Mouse (Mus musculus) stomach, embryonic 15.5 days (tissue): ENCODE measurements at regions not wholly inside any gene's neighbourhood (a gene's known extent, or its start where the extent isn't known, plus 50 kb on each side); places are given as distances from the start of the nearest gene placed in this dataset.

Source experiments
- ATAC-seq: fragments of 200-750 bp; cut with Nextera tagmentation; 2 replicates; pipeline ENCODE4 v1.8.0; 2017; ENCODE audit warnings: low read depth, moderate number of reproducible peaks, moderate TSS enrichment; ENCODE audit not compliant: insufficient read depth, low FRiP score
- H3K27ac ChIP-seq: fragments of 300-500 bp; sonication (generic); 2 replicates; pipeline ENCODE4 v1.5.1; 2015; ENCODE audit warnings: mild to moderate bottlenecking, inconsistent platforms
- H3K27me3 ChIP-seq: fragments of 300-500 bp; sonication (generic); replicated peaks from 2 replicates; pipeline ENCODE4 v1.6.1; 2015; ENCODE audit warnings: inconsistent platforms
- H3K36me3 ChIP-seq: fragments of 300-500 bp; sonication (generic); 2 replicates; pipeline ENCODE4 v1.6.1; 2015; ENCODE audit warnings: inconsistent platforms
- H3K4me1 ChIP-seq: fragments of 300-500 bp; sonication (generic); 2 replicates; pipeline ENCODE4 v1.6.1; 2015; ENCODE audit warnings: inconsistent platforms
- H3K4me2 ChIP-seq: fragments of 300-500 bp; sonication (generic); 2 replicates; pipeline ENCODE4 v1.6.1; 2015; ENCODE audit warnings: mild to moderate bottlenecking, inconsistent platforms
- H3K4me3 ChIP-seq: fragments of 300-500 bp; sonication (generic); replicated peaks from 2 replicates; pipeline ENCODE4 v1.5.1; 2015; ENCODE audit warnings: inconsistent platforms
- H3K9ac ChIP-seq: fragments of 300-500 bp; sonication (generic); 2 replicates; pipeline ENCODE4 v1.6.1; 2015; ENCODE audit warnings: inconsistent platforms
- H3K9me3 ChIP-seq: fragments of 300-500 bp; sonication (generic); 2 replicates; pipeline ENCODE4 v1.6.1; 2016; ENCODE audit warnings: inconsistent platforms
- WGBS: fragments of 180-500 bp; shearing (Covaris S2); methylation state at CpG from one replicate; pipeline ENCODE4 v1.1.7; 2015; 5-methylcytosine and 5-hydroxymethylcytosine counted together

DNA sequence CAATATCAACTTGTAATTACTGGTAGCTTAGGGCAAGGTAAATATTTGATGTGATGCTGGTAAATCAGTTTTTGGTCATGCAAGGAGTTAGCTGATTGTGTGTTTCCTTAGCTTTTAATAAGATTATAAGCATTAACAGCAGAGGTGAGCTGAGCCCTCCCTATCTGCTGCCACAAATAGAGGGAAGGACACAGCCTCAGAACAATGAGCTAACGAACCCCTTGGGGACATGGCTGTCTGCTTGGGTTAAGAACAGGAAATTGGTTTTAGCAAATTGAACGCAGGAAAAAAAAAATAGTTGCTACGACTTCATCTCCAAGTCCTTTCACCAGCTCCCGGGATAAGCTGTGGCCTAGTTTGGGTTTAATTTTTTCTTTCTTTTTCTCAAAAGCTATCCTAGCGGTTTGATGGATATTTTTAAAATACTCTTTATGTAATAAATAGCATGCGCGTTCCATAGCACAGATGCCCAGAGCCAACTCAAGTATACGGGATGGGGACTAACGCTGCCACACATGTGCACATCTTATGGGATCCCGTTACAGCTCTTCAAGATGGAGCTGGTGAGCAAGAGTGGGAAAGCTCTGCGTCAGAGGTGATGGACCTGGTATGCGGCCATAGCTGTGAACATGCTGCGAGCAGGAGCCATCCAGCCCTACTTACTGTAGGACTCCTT, 236.6 kb downstream of the Atp23 start:
- H3K27ac ChIP-seq: no peak overlapping the region
- WGBS: 90% methylated on average over 13 of the region's 13 CpGs
- no peak overlapping the region for H3K4me3 ChIP-seq
- no peak for ATAC-seq
- no peaks in the 10 kb centered on the region for H3K9me3 ChIP-seq
- H3K4me2 ChIP-seq: no peak overlapping the region
- H3K9ac ChIP-seq: no peak overlapping the region
- no peaks in the 10 kb centered on the region for H3K4me1 ChIP-seq
- H3K36me3 ChIP-seq: no peaks in the 10 kb centered on the region
- no peaks in the 10 kb centered on the region for H3K27me3 ChIP-seq

DNA sequence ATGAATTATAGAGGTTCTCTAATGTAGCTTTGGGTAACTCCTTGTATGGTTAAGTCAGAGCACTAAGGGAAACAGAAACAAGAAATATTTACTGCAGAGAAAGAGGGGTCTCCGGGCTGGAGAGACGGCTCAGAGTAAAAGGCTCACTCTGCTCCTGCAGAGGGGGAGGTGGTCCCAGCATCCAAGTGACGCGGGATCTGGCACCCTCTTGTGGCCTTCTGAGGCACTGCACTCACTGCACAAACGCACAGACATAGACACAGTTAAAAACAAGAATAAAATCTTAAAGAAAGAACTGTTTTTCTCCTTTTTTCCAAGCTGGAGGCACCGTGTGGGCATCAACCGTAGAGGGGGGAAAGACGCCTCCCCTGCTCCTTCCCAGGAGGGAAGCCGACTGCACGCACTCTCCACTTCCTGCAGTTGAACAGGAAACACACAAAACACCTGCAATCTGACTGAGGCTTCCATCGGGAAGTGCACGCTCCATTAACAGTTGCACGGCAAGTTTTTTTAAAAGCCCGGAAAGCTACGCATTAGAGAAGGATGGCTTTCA, 237.6 kb downstream of the Atp23 start:
- H3K4me2 ChIP-seq: no peak overlapping the region
- H3K4me1 ChIP-seq: no peaks in the 10 kb centered on the region
- no peak overlapping the region for H3K4me3 ChIP-seq
- no peaks in the 10 kb centered on the region for H3K36me3 ChIP-seq
- 83% methylated on average over 15 of the region's 15 CpGs for WGBS
- no peak for ATAC-seq
- H3K27me3 ChIP-seq: no peaks in the 10 kb centered on the region
- H3K27ac ChIP-seq: no peak overlapping the region
- H3K9me3 ChIP-seq: no peaks in the 10 kb centered on the region
- H3K9ac ChIP-seq: no peak overlapping the region

DNA sequence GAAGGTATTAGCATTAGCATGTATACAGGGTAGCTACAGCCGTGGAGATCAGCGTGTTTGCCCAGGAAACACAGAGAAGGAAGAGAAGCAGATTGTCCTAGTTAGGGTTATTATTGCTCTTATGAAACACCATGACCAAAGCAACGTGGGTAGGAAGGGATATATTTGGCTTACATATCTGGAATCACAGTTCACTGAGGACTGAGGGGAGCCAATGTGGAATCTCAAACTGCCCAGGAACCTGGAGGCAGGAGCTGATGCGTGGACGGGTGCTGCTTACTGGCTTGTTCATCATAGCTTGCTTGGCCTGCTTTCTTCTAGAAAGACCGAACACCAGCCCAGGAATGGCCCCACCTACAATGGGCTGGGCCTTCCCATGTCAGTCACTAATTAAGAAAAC, 238.4 kb downstream of the Atp23 start:
- Histone ChIP-seq H3K9me3 (no peaks in the 10 kb centered on the region), H3K4me3 (no peak overlapping the region), H3K4me2 (no peak overlapping the region), H3K36me3 (no peaks in the 10 kb centered on the region), H3K27me3 (no peaks in the 10 kb centered on the region), H3K9ac (no peak overlapping the region), H3K4me1 (no peaks in the 10 kb centered on the region), H3K27ac (no peak overlapping the region)
- no peak for ATAC-seq
- 90% methylated on average over 6 of the region's 6 CpGs for WGBS

DNA sequence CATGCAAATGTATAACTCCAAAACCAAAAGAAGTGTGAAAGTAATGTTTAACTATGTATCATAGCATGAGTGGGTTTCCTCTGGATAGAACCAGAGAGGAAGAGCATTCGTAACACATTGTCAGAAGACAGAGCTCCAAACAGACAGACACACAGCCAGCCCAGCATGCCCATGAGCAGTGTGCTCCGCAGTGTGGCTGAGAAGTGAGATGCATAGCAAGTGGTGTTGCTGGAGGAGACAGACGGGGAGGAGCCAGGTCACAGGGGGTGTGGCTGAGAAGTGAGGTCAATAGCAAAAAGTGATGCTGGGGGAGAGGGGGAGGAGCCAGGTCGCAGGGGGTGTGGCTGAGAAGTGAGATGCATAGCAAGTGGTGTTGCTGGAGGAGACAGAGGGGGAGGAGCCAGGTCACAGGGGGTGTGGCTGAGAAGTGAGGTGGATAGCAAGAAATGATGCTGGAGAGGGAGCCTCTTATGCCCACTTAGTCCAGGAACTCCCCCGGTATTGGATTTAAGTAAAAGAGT, 240.0 kb downstream of the Atp23 start:
- Histone ChIP-seq H3K4me2 (no peak overlapping the region), H3K9me3 (no peaks in the 10 kb centered on the region), H3K36me3 (no peaks in the 10 kb centered on the region), H3K4me3 (no peak overlapping the region), H3K27ac (no peak overlapping the region), H3K9ac (no peak overlapping the region), H3K4me1 (no peaks in the 10 kb centered on the region), H3K27me3 (no peaks in the 10 kb centered on the region)
- WGBS: 57% methylated on average over 5 of the region's 5 CpGs
- no peak for ATAC-seq

DNA sequence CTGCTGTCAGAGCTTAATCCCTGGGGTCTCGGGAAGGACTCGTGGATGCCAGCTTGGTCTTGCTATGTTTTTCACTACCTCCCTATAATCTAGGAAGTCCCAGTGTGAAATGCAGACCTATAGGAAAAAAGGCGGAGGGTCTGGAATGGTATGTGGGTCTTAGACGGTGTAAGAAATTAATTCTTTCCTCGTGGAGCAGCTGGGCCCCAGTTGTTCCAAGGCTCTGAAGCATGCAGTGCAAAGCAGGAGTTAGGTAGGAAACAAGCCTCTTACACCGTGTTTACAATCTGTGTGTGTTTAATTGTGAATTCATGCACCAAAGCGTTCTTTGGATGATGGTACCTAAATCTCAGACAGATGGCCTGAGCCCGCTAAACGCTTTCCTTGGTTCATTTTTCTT, 241.1 kb downstream of the Atp23 start:
- Histone ChIP-seq H3K36me3 (no peaks in the 10 kb centered on the region), H3K27me3 (no peaks in the 10 kb centered on the region), H3K9ac (no peak overlapping the region), H3K4me2 (no peak overlapping the region), H3K4me3 (no peak overlapping the region), H3K9me3 (no peaks in the 10 kb centered on the region), H3K27ac (no peak overlapping the region), H3K4me1 (no peaks in the 10 kb centered on the region)
- 68% methylated on average over 9 of the region's 9 CpGs for WGBS
- no peak for ATAC-seq

DNA sequence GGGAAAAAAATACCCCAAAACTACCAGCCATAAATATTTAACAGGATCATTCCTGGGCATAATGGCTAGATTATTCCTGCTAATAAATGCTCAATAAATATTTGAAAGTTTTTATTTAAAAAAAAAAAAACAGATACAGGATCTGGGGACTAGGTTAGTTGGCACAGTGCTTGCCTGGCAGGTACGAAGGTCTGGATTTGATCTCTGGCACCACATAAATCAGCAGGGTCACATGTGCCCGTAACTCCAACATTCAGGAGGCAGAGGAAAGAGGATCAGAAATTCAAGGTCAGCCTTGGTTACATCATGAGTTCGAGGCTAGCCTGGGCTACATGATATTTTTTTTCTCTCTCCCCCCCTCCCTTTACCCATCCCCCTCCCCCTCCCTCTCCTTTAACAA, 248.5 kb downstream of the Atp23 start:
- H3K9ac ChIP-seq: no peak overlapping the region
- H3K4me2 ChIP-seq: no peak overlapping the region
- H3K27ac ChIP-seq: no peak overlapping the region
- H3K27me3 ChIP-seq: no peaks in the 10 kb centered on the region
- no peak overlapping the region for H3K4me3 ChIP-seq
- H3K36me3 ChIP-seq: no peaks in the 10 kb centered on the region
- no peak for ATAC-seq
- 86% methylated on average over 3 of the region's 3 CpGs for WGBS
- H3K4me1 ChIP-seq: no peaks in the 10 kb centered on the region
- H3K9me3 ChIP-seq: no peaks in the 10 kb centered on the region

DNA sequence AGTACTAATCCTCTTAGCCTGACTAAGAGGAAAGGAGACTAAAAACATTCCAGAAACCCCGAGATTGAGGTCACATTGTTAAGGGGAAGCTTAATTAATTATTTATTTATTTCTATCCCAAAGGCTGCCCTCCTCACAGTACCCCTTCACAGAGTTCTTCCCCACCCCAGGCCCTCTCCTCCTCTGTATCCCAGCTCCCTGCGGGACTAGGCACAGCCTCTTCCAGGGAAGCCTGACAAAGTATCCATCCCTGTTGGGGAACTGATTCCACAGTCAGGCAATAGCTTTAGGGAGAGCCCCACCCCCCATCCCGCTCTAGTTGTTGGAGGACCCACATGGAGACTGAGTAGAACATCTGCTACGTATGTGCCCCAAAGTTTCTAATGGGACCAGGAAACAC, 254.6 kb downstream of the Atp23 start:
- Histone ChIP-seq H3K36me3 (no peaks in the 10 kb centered on the region), H3K9me3 (no peaks in the 10 kb centered on the region), H3K27me3 (no peaks in the 10 kb centered on the region), H3K4me3 (no peak overlapping the region), H3K4me2 (no peak overlapping the region), H3K9ac (no peak overlapping the region), H3K27ac (no peak overlapping the region), H3K4me1 (no peaks in the 10 kb centered on the region)
- no peak for ATAC-seq
- 54% methylated on average over 4 of the region's 4 CpGs for WGBS

DNA sequence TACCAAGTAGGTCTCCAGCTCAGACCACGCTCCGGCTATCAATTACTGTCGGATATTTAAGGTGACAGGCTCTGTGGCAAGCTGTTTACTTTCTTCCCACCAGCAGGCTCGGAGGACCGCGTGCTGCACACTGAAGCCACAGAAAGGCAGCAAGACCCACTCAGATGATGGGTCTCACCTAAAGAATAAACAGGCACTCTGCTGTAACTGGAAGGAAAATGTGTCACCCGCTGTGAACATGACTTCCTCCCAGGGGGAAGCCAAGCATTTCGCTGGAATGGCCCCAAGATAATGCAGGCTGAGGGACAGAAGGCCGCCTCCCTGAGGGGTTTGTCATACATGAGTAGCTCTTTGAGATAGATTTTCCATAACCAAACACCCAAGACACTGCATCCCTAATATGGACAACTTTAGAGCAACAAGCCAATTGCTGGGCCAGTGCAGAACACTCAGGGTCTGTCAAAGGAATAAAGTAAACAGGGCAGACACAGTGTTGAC, 259.3 kb downstream of the Atp23 start:
- H3K4me3 ChIP-seq: no peak overlapping the region
- no peak overlapping the region for H3K9ac ChIP-seq
- H3K4me1 ChIP-seq: no peaks in the 10 kb centered on the region
- ATAC-seq: no peak
- 17% methylated on average over 9 of the region's 9 CpGs for WGBS
- H3K36me3 ChIP-seq: no peaks in the 10 kb centered on the region
- H3K4me2 ChIP-seq: no peak overlapping the region
- no peaks in the 10 kb centered on the region for H3K27me3 ChIP-seq
- H3K27ac ChIP-seq: peak overlapping the region; percentile 1; the same call in 1 of the 2 replicates
- no peaks in the 10 kb centered on the region for H3K9me3 ChIP-seq

DNA sequence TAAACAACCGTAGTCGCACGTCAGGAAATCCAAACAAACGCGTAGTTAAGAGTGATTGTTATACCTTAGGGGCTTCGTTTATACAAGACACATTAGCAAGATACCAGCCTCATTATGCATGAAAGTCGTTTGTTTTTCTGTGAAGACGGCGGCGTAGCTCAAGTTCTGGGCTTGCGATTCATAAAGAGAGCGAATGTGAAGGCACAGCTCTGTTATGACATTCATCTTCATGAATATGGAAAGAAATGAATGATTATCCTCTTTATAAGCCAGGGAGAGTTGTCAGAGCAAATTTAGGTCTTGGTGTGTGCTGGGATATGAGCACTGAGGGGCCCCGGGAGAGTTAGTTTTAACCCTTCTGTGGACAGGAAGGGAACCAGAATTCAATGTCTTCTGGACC, 266.4 kb downstream of the Atp23 start:
- no peak overlapping the region for H3K4me2 ChIP-seq
- 17% methylated on average over 13 of the region's 13 CpGs for WGBS
- ATAC-seq: no peak

DNA sequence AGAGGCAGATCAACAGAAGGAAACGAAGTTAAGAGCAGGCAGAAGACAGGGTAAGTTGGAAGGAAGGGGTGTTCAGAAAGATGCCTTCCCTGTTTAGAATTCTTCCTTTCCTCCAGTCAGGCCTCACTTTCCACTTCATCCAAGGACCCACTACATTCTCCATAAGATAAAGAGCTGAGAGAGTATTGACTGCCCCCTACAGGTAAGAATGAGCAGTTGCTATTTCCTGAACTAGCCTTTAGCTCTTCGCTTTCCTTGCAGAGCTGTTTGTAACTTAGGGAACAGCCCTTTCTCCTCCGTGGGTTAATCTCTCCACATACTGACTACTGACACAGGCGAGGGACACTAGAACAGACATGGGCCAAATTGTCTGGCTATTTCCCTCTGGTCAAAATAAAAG, 273.1 kb downstream of the Atp23 start:
- 50% methylated on average over 4 of the region's 4 CpGs for WGBS
- Histone ChIP-seq H3K27me3 (no peaks in the 10 kb centered on the region), H3K4me2 (no peak overlapping the region), H3K4me1 (no peaks in the 10 kb centered on the region), H3K9me3 (no peaks in the 10 kb centered on the region), H3K4me3 (no peak overlapping the region), H3K9ac (no peak overlapping the region), H3K27ac (no peak overlapping the region), H3K36me3 (no peaks in the 10 kb centered on the region)
- ATAC-seq: no peak

More for the DNA sequence above, 266.4 kb downstream of the Atp23 start:
- Histone ChIP-seq H3K9me3 (no peaks in the 10 kb centered on the region), H3K4me1 (no peaks in the 10 kb centered on the region), H3K27ac (no peak overlapping the region), H3K36me3 (no peaks in the 10 kb centered on the region), H3K9ac (no peak overlapping the region), H3K4me3 (no peak overlapping the region), H3K27me3 (no peaks in the 10 kb centered on the region)

DNA sequence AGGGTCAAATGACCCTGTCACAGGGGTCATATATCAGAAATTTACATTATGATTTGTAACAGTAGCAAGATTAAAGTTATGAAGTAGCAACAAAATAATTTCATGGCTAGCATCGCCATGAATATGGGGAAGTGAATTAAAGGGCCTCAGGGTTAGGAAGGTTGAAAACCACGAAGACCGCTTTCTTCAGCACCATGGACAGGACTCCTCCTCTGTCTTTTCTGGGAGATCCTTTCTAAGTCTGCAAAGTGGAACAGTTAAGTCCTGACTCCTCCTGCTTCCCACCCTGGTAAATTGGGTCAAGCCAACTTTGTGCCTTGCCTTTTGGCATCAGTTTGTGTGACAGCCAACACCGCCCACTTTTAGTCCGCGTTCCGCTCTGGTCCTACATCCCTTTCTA, 275.7 kb downstream of the Atp23 start:
- Histone ChIP-seq H3K4me1 (no peaks in the 10 kb centered on the region), H3K27me3 (no peaks in the 10 kb centered on the region), H3K36me3 (no peaks in the 10 kb centered on the region), H3K4me3 (no peak overlapping the region), H3K4me2 (no peak overlapping the region), H3K9me3 (no peaks in the 10 kb centered on the region), H3K9ac (no peak overlapping the region), H3K27ac (no peak overlapping the region)
- WGBS: 48% methylated on average over 7 of the region's 7 CpGs
- ATAC-seq: no peak

DNA sequence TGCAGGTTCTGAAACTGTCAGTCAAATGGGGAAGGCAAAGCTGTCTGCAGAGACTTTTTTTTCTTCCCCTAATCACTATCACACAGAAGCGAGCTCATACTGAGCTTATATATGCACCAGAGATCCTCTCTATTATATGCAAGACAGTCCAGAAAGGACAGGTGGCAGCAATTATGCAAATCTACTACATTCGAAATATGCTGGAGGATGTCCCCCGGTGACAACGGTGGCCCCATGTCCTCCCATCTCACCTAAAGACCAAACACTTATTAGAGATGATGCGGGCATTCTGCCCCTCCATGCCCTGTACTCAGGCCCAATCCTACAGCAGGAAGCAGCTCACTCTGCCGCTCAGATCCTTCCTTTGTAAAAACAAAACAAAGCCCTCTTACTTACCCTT, 280.4 kb downstream of the Atp23 start:
- Histone ChIP-seq H3K4me1 (no peaks in the 10 kb centered on the region), H3K36me3 (no peaks in the 10 kb centered on the region), H3K9ac (no peak overlapping the region), H3K27ac (no peak overlapping the region), H3K4me3 (no peak overlapping the region), H3K27me3 (no peaks in the 10 kb centered on the region), H3K4me2 (no peak overlapping the region), H3K9me3 (no peaks in the 10 kb centered on the region)
- no peak for ATAC-seq
- 76% methylated on average over 6 of the region's 6 CpGs for WGBS
